Mouse (Mus musculus): ENCODE results near the gene Foxo3. TPM values are rescaled to one million over a fixed set of nuclear protein-coding genes. Genes with fewer than 3 reads are reported as not detected.
A peak's percentile ranks its signal among the peaks of the same experiment; 100 is the strongest.

The Foxo3 gene
- total RNA-seq, 2 experiments from 2014 or later, result 45.4 to 48.2 TPM

- DNase-seq, result no peak
These were observed 96.2 kb downstream of the Foxo3 start for GRCm38 (mm10) chr10:42180333-42180732.

GRCm38 (mm10) chr10:42178751-42179150 lies 97.8 kb downstream of the Foxo3 start:
- no peak for DNase-seq

GRCm38 (mm10) chr10:42177771-42178674 lies 98.5 kb downstream of the Foxo3 start:
- peak; percentile 30 for DNase-seq

- DNase-seq, result no peak
These were observed 102.3 kb downstream of the Foxo3 start for GRCm38 (mm10) chr10:42174283-42174682.

GRCm38 (mm10) chr10:42173839-42174238 lies 102.7 kb downstream of the Foxo3 start:
- no peak for DNase-seq

- no peak for DNase-seq
These were observed 105.6 kb downstream of the Foxo3 start for GRCm38 (mm10) chr10:42170889-42171347.

GRCm38 (mm10) chr10:42170201-42170600 lies 106.4 kb downstream of the Foxo3 start:
- no peak for DNase-seq

GRCm38 (mm10) chr10:42154727-42155126 lies 121.8 kb downstream of the Foxo3 start:
- no peak for DNase-seq

GRCm38 (mm10) chr10:42152426-42153205 lies 123.9 kb downstream of the Foxo3 start:
- DNase-seq, result peak; percentile 29

- no peak for DNase-seq
These were observed 126.8 kb downstream of the Foxo3 start for GRCm38 (mm10) chr10:42149767-42150166.

- DNase-seq, result no peak
These were observed 128.2 kb downstream of the Foxo3 start for GRCm38 (mm10) chr10:42148326-42148725.

GRCm38 (mm10) chr10:42145221-42145620 lies 131.3 kb downstream of the Foxo3 start:
- DNase-seq, result no peak

GRCm38 (mm10) chr10:42144788-42145187 lies 131.8 kb downstream of the Foxo3 start:
- DNase-seq, result no peak

- DNase-seq, result no peak
These were observed 132.4 kb downstream of the Foxo3 start for GRCm38 (mm10) chr10:42144176-42144575.

- no peak for DNase-seq
These were observed 133.8 kb downstream of the Foxo3 start for GRCm38 (mm10) chr10:42142791-42143190.

GRCm38 (mm10) chr10:42142081-42142480 lies 134.5 kb downstream of the Foxo3 start:
- DNase-seq, result no peak

GRCm38 (mm10) chr10:42139749-42140148 lies 136.8 kb downstream of the Foxo3 start:
- no peak for DNase-seq

GRCm38 (mm10) chr10:42134759-42135702 lies 141.5 kb downstream of the Foxo3 start:
- DNase-seq, result peak; percentile 14

Measured in adrenal gland, postnatal 10 days (tissue).